Mouse (Mus musculus): ENCODE results near the gene Nipal4.

Gene Nipal4

GRCm38 (mm10) chr11:46157462-46157861, 8.8 kb downstream of the Nipal4 start:
- DNase-seq (ENCODE audit: low spot score): no peak

- no peak for DNase-seq (ENCODE audit: low spot score)
These were observed 9.4 kb downstream of the Nipal4 start for GRCm38 (mm10) chr11:46156945-46157344.

GRCm38 (mm10) chr11:46146619-46147018, 19.7 kb downstream of the Nipal4 start:
- no peak for DNase-seq (ENCODE audit: low spot score)

GRCm38 (mm10) chr11:46145163-46145875, 21.0 kb downstream of the Nipal4 start:
- DNase-seq (ENCODE audit: low spot score): no peak

GRCm38 (mm10) chr11:46143342-46143741, 23.0 kb downstream of the Nipal4 start:
- no peak for DNase-seq (ENCODE audit: low spot score)

- no peak for DNase-seq (ENCODE audit: low spot score)
These were observed 31.4 kb downstream of the Nipal4 start for GRCm38 (mm10) chr11:46134899-46135298.

DNA sequence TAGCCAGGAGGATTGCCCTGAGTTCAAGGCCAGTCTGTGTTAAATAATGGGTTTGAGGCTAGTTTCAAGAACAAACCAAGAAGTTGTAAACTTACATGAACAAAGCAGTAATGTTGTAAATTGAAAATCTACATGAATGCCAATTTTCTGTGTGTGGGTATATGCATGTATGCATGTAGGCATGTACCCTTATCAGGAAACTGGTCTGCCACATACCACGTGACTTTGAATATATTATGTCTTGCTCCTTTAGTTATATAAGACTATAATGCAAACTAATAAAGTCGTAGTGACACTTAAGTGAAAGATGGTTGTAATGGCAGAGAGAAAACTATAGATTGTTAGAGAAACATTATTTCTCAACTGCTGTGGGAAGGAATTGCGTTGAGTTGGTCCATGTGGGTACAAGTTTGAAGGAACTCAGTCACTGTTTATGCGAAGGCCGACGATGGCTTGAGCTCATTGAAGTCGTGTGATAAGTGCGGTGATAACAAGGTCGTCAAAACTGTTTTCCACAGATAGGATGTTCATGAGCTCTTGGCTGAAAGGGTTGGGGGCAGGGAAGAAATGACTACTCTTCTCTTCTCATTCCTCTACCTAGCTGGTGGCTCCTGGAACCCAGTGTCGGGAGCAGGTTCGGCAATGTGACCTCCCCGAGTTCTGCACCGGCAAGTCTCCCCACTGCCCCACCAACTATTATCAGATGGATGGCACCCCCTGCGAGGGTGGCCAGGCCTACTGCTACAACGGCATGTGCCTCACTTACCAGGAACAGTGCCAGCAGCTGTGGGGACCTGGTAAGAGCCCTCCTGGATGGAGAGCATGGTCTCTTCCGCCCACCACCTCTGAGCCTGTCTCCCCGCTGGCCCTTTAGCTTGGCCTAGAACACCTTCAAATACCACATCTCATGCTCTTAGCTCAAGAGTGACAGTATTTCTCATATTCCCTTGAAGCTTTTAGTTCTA, 35.0 kb downstream of the Nipal4 start:
- DNase-seq (ENCODE audit: low spot score): peak; percentile 28

DNA sequence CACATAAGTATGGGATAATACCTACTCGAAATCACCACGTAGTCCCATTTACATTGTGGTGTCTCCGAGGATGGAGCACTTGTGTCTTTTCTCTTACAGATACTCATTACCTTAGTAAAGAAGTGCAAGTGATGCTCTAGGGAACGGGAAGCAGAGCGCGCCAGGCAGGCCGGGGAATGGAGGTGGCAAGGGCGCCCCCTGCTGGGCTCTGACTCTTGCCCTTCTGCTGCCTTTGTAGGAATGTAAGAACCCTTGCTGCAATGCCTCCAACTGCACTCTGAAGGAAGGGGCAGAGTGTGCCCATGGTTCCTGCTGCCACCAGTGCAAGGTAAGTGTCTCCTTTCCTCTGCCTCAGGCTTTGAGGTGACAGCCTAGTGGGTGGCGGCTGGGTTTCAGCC, 37.8 kb downstream of the Nipal4 start:
- DNase-seq (ENCODE audit: low spot score): peak; percentile 63

GRCm38 (mm10) chr11:46127621-46128547, 38.4 kb downstream of the Nipal4 start:
- DNase-seq (ENCODE audit: low spot score): no peak

GRCm38 (mm10) chr11:46126827-46127410, 39.4 kb downstream of the Nipal4 start:
- DNase-seq (ENCODE audit: low spot score): no peak

DNA sequence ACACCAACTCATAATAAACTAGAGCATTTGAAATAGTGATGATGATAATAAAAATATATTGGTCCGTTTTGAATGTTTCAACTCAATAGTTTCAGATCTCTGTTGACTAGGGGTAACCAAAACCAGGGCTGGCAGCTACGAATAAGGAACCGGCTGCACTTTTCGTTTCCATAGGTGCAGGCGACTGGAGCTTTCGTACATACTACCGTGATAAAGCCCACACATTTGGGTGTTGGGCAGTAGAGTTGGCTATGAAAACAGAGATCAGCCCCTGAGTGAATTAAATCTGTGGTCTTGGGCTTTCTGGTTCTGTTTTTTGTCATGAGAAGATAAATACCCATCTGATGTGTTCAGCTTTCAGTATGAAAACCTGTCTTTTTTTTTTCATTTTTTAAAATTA, 40.0 kb downstream of the Nipal4 start:
- no peak for DNase-seq (ENCODE audit: low spot score)

DNA sequence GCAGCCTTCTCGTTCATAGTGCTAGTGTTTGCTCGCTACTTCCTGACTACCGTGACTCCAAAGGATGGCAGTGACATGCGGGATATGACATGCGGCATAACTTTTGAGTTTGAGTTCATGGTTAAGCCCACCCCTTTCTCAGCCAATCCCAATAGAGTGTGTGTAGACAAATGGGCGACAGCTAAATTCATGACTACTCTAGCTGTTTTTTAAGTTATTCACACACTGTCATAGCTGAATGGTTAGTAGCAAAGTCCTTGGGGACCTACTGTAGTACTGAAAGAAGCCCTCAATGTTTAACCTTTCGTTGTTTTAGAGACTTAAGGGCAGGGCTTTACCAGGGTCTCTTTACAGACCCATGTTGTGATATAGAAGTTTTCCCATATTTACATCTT, 40.5 kb downstream of the Nipal4 start:
- DNase-seq (ENCODE audit: low spot score): no peak

DNA sequence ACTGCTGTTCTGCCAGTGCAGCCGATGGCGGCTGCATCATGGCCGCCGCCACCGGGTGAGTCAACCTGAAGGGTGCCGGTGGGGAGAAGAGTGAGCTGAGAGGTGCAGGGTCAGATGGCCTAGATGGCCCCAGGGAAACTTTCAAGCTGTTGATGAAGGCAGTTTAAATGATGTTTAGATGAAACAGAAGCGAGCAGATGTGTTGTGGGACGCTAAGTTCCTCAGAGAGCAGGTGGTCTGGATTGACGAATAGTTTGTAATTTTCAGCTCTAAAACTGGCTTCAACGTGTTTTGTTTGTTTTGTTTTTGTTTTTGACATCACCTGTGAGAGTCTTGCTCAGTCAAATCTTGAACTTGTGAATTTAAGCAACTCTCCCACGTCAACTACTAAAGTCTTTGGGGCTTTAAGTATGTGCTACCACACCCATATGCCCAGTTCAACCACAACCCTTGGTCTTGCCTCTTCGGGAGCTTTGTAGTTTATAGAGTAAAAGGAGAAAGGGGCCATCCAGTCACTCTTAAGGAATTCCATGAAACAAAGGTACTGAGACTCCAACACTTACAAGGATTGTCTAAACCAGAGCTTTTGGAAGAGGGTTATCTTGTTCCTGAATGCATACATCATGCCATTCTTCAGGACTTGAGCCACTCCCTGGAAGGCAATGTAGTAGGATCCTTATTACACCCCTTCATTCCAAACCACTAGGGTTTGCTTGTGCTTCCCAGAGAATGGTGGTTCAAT, 41.0 kb downstream of the Nipal4 start:
- DNase-seq (ENCODE audit: low spot score): no peak

GRCm38 (mm10) chr11:46123328-46123866, 42.9 kb downstream of the Nipal4 start:
- DNase-seq (ENCODE audit: low spot score): no peak

- no peak for DNase-seq (ENCODE audit: low spot score)
These were observed 43.4 kb downstream of the Nipal4 start for GRCm38 (mm10) chr11:46122875-46123274.

- no peak for DNase-seq (ENCODE audit: low spot score)
These were observed 44.6 kb downstream of the Nipal4 start for GRCm38 (mm10) chr11:46121666-46122065.

- no peak for DNase-seq (ENCODE audit: low spot score)
These were observed 46.2 kb downstream of the Nipal4 start for GRCm38 (mm10) chr11:46120084-46120483.

DNA sequence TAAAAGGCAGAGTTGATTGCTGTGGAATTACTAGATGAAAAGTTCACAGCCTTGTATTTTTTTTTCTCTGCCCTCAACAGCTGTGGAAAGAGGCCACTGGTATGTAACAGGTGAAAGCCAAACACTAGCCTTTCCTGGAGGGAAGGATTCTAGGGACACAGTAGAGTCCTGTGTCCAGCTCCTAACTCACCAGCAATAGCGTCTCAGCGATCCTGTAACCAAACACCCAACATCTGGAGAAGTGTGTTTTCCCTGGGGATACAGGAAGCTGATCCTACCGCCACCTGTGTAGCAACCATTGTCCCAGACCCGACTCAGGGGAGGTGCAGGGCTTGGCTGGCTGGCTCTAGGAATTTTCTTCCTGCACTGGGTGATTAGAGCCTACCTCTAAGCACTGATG, 46.7 kb downstream of the Nipal4 start:
- DNase-seq (ENCODE audit: low spot score): no peak

- no peak for DNase-seq (ENCODE audit: low spot score)
These were observed 49.8 kb downstream of the Nipal4 start for GRCm38 (mm10) chr11:46116510-46116909.

- no peak for DNase-seq (ENCODE audit: low spot score)
These were observed 50.7 kb downstream of the Nipal4 start for GRCm38 (mm10) chr11:46115411-46116173.
